ENCODE assay signal across 8 mouse cellular contexts in genomic region chr12:76405971-76406370, GRCm38 (mm10). TPM values are rescaled to one million over a fixed set of nuclear protein-coding genes. Genes with fewer than 3 reads are reported as not detected.
DNase-seq lines count a peak whose midpoint lies in the region; ATAC-seq lines count a peak whose summit lies in the region.

No protein-coding gene starts in this region.

- no peaks in the 10 kb centered on the region for H3K36me3 ChIP-seq in midbrain, embryonic 14.5 days (ENCODE audit: control insufficient read depth, insufficient read depth, low read length)

- DNase-seq in cerebellum, postnatal 10 days: peak; percentile 26 to 47
- DNase-seq in cerebellum, adult 11 months: no peak
- DNase-seq in thymus, postnatal 36 days: peak; percentile 10 to 17
- no peak for DNase-seq in thymus, postnatal 10 days (ENCODE audit: low spot score in 2 of 2)
- peak; percentile 74 for DNase-seq in induced T-regulatory cell, adult 2 months (ENCODE audit: low read depth)
- DNase-seq in midbrain, embryonic 14.5 days: peak; percentile 30
- DNase-seq in gastrocnemius, postnatal 10 days: no peak
- DNase-seq in layer of hippocampus, postnatal 14 days (ENCODE audit: low spot score in 2 of 2): no peak

- peak overlapping the region; percentile 33 for H3K4me2 ChIP-seq in midbrain, embryonic 14.5 days (ENCODE audit: low read length)

- no peaks in the 10 kb centered on the region for H3K9me3 ChIP-seq in midbrain, embryonic 14.5 days (ENCODE audit: control insufficient read depth, low read length)

- peaks cover 47% of the 10 kb centered on the region for H3K27me3 ChIP-seq in midbrain, embryonic 14.5 days (ENCODE audit: control insufficient read depth, insufficient read depth, low read length)

- peaks cover 20% of the 10 kb centered on the region; the same call in 1 of the 2 replicates for H3K4me1 ChIP-seq in midbrain, embryonic 14.5 days (ENCODE audit: control insufficient read depth, insufficient read depth, low read length)

- no peak overlapping the region for H3K9ac ChIP-seq in midbrain, embryonic 14.5 days (replicated peaks; ENCODE audit: low read length)

- no peak overlapping the region for H3K27ac ChIP-seq in midbrain, embryonic 14.5 days (replicated peaks; ENCODE audit: low read depth, low read length)

- WGBS in midbrain, embryonic 14.5 days: 1% methylated on average over 23 of the region's 23 CpGs

- peak overlapping the region; percentile 54 for H3K4me3 ChIP-seq in midbrain, embryonic 14.5 days (replicated peaks; ENCODE audit: low read depth, low read length)

- no peak for ATAC-seq in midbrain, embryonic 14.5 days (ENCODE audit: low FRiP score, low TSS enrichment)

RNA-seq across cellular contexts. Expression of gene Hspa2, which starts 2.0 kb away (rescaled TPM):
- polyA plus RNA-seq in midbrain, embryonic 14.5 days (2014; fragmentation: Nextera tagmentation; extraction: Ambion mirVana): 5.1 and 5.3 TPM in 2 replicates
- total RNA-seq in gastrocnemius, postnatal 10 days (2021): 1 to 10 TPM; 7.4 to 8.7 TPM
- 100 to 1,000 TPM; 109 to 128 TPM for total RNA-seq in layer of hippocampus, postnatal 14 days (2021)

RNA-seq across cellular contexts. Expression of gene Ppp1r36, which starts 11.4 kb away (rescaled TPM):
- 0.34 and 0.50 TPM in 2 replicates for polyA plus RNA-seq in midbrain, embryonic 14.5 days (2014; fragmentation: Nextera tagmentation; extraction: Ambion mirVana)
- total RNA-seq in gastrocnemius, postnatal 10 days (2021): under 1 TPM; 0.34 to 0.38 TPM
- total RNA-seq in layer of hippocampus, postnatal 14 days (2021): 1 to 10 TPM; 1.1 to 3.0 TPM

RNA-seq across cellular contexts. Expression of gene Zbtb1, which starts 35.9 kb away (rescaled TPM):
- 3.2 and 4.2 TPM in 2 replicates for polyA plus RNA-seq in midbrain, embryonic 14.5 days (2014; fragmentation: Nextera tagmentation; extraction: Ambion mirVana)
- 1 to 10 TPM; 5.1 to 7.0 TPM for total RNA-seq in gastrocnemius, postnatal 10 days (2021)
- total RNA-seq in layer of hippocampus, postnatal 14 days (2021): 1 to 10 TPM; 7.0 TPM

RNA-seq across cellular contexts. Expression of gene Zbtb25, which starts 36.6 kb away (rescaled TPM):
- 17.0 and 18.2 TPM in 2 replicates for polyA plus RNA-seq in midbrain, embryonic 14.5 days (2014; fragmentation: Nextera tagmentation; extraction: Ambion mirVana)
- total RNA-seq in gastrocnemius, postnatal 10 days (2021): 10 to 100 TPM; 10.6 to 11.0 TPM
- 10 to 100 TPM; 19.2 to 22.2 TPM for total RNA-seq in layer of hippocampus, postnatal 14 days (2021)

Comparison
In these comparisons a context has a peak if more than half of its experiments do, and no peak if none do; other contexts are left out.
1. DNase-seq: peak in cerebellum, postnatal 10 days (2 of 2), thymus, postnatal 36 days (2 of 2), induced T-regulatory cell, adult 2 months (single experiment) and midbrain, embryonic 14.5 days (single experiment); none in cerebellum, adult 11 months (single experiment), thymus, postnatal 10 days (0 of 2), gastrocnemius, postnatal 10 days (single experiment) and layer of hippocampus, postnatal 14 days (0 of 2).
2. RNA of gene Hspa2, which starts 2.0 kb away (total RNA-seq): 109 to 128 TPM in layer of hippocampus, postnatal 14 days; 7.4 to 8.7 TPM in gastrocnemius, postnatal 10 days; every median in the first group is over 10 times any median in the second.